Mouse (Mus musculus) left cerebral cortex, postnatal 14 days (tissue): ENCODE measurements at regions not wholly inside any gene's neighbourhood (a gene's known extent, or its start where the extent isn't known, plus 50 kb on each side); places are given as distances from the start of the nearest gene placed in this dataset.

Source experiments
- DNase-seq, 2 experiments: peaks; one replicate each; pipeline ENCODE4 v3.0.0; 2021 to 2022; ENCODE audit warnings: low spot score in 2 of 2, mixed read lengths in 1 of 2
- intact Hi-C: fragments of 180-260 bp; cut with DNase I; formaldehyde crosslinking; loops from one replicate; pipeline ENCODE4 v1.15.1; 2025

DNA sequence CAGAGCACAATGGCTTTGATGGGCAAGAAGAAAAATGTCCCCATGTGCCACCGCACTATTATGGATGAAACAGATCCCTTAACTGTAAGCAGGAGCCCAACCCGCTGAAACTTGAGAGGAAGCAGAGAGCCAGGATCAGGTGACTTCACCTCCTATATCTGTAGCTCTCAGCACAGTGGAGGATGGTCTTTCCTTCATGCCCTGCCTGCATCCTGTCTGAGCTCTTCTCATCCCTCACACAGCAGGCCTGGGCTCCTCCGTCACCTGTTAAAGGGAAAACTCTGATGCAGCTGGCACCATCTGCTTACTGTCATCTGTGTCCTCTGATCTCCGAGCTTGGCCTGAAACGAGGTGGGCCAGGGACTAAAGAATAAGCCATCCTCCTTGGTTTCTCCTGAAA is 224.8 kb upstream of the Elac2 start:
- intact Hi-C loops, result no loop called here
- DNase-seq, result no peak

DNA sequence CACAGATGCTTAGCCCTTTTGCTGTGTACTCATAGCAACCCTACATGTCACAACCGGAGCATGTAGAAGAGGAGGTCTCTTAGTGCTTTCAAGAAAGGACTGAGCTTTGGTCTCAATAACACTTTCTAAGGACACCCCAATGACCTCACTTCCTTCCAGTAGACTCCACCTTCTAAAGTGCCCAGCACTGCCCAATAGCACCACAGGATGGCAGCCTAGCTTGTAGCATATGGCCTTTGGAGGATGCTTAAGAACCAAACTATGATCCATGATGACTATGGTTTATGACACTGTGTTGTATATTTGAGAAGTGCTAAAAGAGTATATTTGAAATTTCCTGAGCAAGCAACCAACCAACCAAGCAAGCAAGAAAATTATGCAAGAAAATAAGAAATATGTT is 223.3 kb upstream of the Elac2 start:
- intact Hi-C loops, result no loop called here
- no peak for DNase-seq

DNA sequence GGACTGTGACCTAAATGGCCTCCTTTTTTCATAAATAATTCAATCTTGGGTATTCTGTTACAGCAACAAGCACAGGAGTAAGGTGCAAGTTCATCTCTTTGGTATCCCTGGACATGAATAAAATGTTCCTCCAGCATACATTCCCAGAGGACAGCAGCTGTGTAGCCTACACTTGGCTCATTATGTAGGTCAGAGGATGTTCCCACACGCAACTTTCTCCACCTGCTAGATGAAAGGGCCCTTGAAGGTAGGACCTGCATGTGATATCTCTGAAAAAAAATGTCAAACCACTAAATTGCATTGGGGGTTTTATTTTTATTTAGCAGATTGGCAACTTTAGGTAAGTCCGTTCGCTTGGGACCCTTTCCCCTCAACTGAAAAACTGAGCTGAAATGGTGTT is 218.2 kb upstream of the Elac2 start:
- intact Hi-C loops, result no loop called here
- no peak for DNase-seq

DNA sequence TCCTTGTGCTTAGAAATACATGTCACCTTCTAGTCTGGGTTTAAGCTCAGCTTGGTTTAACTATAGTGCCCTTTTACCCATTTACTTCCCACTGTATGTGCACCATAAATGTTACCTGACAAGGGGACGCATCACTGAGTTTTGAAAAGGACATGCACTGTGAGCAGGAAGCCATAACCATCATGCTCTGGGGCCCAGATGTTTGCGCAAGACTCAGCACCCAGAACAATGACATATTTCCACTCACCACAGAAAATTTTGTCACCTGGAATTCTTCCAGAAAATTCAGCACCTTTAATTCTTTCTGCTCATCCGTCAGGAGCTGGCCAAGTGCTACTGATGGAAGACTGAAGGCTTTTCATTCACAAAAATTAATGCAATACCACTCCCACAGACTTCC is 216.1 kb upstream of the Elac2 start:
- intact Hi-C loops, result no loop called here
- DNase-seq, result no peak

DNA sequence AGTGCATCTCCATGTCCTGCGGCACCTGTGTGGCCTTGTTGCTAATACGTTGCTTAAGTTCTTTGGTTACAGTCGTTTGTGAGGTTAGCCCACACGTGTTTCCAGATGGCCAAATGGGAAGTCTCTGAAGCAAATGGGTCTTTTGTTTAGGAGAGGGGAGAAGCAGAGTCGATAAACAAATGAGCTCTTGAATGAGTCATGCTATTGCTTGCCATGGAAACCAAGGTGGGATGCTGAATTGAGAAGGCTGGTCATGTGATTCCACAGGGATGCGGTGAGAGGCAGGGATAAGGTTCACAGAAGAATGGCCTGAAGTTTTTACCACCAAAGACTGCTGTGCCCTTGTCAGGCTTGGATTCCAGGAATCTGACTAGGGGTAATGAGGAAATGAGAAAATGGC is 214.8 kb upstream of the Elac2 start:
- DNase-seq, result no peak

DNA sequence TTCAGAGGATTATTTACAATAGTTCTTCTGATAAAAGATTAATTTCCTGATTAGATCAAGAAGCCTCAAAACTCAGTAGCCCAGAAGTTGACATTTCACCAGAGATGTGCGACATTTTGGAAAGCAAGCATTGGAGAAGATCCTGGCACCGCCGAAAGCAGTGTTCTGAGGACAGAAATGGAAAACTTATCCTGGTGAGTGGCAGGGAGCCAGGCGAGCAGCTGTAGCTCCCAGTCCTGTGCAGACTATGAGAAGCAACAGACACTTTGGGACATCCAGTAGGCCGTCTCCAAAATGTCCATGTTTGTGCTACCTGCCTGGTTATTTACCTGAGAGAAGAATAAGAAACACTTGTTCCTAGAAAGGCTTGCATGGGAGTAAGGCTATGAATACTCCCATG is 202.1 kb upstream of the Elac2 start:
- DNase-seq, result peak; percentile 43 to 61
- intact Hi-C loops, result no loop called here

More for the DNA sequence above, 214.8 kb upstream of the Elac2 start:
- intact Hi-C loops, result no loop called here

DNA sequence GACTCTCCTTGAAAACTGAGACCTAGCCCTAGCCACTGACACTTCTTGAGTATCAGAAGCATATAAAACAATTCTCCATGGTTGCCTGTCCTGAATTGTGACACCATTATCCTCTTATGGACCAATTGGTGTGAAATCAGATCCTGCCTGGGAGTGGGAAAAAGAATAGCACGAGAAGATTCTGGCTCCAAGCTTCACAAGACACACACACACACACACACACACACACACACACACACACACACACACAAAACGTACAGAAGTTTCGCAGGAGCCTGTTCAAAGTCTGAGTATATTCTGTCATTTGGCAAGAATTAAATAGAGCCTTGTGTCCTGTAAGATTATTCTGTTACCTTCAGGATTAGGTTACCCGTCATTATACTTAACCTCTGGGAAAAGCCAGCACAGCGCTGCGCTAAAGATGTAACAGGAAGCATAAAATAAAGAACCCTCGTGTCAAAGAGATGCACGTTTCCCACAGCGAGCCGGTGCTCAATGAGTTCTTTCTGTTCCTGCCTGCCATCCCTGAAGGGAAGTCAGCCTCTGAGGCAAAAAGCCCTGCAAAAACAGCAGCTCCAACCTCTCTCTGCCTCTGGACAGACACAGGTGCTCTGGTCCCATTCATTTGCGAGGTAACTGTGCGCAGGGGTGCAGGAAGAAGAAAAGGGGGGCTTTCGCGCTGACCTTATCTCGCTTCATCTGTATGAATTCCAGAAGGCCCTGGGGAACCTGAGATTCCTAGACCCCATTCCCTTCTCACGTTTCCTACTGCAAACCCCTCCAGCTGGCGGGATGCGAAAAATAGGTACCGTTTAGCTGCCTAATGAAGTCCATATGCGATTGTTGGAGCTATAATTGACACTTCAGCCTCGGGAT is 178.4 kb upstream of the Elac2 start:
- no peak for DNase-seq
- intact Hi-C loops, result no loop called here

DNA sequence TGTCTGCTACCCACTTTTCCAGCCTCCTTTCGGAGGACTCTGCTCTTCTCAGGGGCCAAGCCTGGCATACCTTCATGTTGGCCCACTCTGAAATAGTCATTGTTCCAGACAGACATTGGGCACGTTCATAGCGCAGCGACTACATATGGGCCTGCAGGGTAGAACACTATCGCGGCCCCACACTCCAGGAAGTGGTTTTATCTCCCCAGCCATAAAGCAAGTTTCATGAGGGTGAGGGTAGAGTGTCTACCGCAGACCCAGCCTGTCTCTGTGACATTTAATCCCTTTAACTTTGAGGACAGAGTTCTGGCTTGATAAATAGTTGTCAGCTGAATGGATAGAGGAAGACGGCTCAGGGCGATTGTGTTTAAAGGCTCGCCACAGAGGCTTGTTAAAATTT is 177.5 kb upstream of the Elac2 start:
- no peak for DNase-seq
- intact Hi-C loops, result no loop called here

DNA sequence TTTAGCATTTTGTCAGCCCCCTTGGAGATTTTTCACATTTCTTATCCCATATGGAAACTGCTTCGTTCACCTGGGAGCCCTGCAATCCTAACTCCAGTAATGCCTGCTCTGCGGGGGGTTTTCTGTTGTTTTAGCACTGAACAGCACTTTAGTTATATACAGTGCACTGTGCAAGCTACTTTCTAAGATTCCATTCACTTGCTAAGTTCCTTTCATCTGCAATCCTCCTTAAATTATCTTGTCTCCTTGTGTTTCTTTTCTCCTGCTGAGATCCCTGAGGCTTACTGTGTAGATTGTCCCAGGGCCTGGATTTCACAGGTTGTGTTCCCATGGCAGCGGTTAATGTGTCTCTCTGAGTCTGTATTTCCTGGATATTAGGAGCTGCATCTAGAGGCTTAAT is 173.3 kb upstream of the Elac2 start:
- no peak for DNase-seq
- intact Hi-C loops, result no loop called here

DNA sequence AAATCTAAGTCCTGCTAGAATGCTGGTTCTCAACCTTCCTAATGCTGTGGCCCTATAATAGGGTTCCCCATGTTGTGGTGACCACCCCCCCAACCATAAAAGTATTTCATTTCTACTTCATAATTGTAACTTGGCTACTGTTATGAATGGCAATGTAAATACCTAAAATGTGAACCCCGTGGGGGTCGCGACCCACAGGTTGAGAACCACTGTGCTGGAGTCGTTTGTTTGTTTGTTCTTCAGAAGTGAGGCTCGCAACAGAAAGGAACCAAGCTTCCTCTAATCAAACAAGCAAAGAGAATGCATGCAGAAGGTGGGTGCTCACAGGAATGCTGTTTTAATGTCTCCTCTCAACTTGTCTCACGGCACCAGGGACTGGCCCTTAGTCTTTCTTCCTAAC is 166.4 kb upstream of the Elac2 start:
- intact Hi-C loops, result no loop called here
- no peak for DNase-seq

DNA sequence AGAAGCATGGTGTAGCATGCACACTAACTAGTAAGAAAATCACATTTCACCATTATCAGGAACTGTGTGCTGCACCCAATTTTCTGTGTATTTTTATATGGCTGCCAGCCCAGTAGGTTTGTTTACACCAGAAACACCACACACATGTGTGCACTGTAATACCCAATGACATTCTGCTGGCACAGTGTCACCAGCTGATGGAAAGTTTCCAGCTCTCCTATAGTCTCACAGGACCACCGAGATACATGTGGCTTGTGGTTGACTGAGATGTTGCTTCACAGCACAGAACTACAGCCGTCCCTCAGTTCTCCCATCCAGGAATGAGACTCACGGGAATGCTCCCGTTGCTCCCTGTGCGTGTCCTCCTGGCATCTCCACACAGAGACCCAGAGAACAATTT is 149.4 kb upstream of the Elac2 start:
- intact Hi-C loops, result no loop called here
- DNase-seq, result no peak

DNA sequence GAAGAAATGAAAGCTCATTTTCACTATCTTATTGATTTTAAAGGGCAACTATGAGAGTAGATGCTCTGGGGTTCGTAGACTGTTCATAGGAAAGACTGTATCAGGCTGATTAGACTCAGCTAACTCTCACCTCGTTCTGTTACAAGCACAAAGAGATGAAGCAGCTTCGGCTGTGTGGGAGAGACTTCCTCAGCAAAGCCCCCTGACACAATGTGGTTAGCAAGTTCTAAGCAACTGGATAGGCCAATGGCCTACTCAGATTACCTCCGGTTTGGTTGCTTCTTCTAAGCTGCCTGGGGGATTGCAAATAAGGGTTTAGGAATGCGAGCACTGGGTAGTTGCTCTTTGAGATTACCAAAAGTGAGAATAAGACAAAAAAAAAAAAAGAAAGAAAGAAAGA is 146.4 kb upstream of the Elac2 start:
- no peak for DNase-seq
- intact Hi-C loops, result no loop called here

DNA sequence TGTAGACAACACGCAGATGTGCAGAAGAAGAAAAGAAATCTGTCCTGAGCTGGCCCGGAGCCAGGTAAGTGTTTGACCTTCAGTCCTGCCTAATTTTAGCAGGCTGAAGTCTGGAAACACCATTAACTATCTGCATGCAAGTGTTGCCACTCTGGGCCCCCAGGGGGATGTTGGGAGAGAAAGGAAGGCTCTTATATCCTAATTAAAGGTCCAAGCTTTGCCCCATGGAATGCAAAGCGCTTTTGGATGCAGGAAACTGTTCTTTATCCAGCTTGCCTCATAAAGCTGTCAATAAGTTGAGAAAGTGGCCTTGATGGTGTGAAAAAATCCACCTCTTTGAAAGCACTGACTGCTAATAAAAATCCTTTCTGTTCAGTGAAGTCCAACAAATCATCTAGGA is 145.1 kb upstream of the Elac2 start:
- DNase-seq, result no peak
- intact Hi-C loops, result no loop called here

DNA sequence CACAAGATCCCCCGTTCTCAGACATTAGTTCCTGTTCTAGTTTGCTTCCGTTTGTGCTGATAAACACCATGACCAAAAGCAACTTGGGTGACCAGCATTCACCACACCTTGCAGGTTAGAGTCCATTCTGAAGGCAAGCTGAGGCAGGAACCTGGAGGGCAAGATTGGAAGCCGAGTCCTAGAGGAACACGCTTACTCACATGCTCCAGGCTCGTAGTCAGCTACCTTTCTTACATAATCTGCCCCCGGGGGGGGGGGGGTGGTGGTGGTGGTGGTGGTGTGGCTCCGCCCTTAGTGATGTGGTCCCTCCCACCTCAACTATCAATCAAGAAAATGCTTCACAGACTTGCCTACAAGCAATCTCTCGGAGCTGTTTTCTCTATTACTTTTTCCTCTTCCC is 142.1 kb upstream of the Elac2 start:
- intact Hi-C loops, result no loop called here
- DNase-seq, result no peak

DNA sequence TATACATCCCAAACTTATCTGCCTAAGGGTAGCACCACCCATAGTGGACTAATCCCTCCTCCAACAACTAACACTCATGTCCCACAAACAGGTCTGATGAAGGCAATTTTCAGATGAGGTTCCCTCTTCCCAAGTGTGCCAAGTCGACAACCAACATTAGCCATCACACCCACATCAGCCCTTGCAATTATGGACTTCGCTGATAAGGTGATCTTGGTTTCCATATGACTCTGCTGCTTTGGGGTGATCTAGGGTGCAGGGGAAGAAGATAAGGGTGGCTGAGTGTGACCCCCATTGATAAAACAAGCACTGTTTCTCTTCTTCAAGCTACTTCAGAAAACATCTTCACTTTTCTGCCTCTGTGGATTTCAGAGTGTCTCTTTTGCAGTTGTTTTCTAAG is 137.7 kb upstream of the Elac2 start:
- intact Hi-C loops, result no loop called here
- DNase-seq, result no peak

DNA sequence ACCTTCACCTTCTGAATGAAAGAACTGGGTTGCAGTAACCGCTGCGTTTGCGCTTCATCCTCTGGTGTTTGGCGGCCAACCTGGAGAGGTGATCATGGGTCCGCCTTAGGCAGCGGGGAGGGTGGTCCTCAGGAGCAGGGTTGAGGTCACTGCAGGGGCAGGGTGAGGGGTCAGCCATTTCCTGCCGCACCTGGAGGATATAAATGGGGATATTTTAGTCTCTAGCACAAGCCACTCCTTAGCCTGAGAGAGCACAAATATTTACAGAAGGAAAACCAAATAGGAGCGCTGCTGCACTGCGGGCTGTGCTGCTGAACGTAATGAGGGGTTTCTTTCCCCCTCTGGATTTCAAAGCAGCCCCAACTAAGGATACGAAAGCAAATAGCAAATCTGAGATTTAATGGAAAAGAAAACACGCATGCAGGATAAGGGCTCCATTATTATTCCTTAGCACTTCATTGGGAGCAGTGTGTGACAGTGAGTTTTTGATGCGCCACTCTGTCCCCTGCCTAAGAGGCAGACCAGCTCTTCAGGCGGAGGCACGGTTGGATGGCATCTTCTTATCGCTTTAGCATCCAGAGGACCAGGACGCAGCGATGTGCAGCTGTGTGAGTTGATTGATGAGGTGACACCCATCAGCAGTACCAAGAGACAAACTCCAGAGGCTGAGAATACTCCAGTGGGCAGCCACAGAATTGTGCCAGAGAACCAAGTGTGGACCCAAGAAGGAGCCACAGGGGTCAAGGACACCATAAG is 135.9 kb upstream of the Elac2 start:
- no peak for DNase-seq
- intact Hi-C loops, result no loop called here

DNA sequence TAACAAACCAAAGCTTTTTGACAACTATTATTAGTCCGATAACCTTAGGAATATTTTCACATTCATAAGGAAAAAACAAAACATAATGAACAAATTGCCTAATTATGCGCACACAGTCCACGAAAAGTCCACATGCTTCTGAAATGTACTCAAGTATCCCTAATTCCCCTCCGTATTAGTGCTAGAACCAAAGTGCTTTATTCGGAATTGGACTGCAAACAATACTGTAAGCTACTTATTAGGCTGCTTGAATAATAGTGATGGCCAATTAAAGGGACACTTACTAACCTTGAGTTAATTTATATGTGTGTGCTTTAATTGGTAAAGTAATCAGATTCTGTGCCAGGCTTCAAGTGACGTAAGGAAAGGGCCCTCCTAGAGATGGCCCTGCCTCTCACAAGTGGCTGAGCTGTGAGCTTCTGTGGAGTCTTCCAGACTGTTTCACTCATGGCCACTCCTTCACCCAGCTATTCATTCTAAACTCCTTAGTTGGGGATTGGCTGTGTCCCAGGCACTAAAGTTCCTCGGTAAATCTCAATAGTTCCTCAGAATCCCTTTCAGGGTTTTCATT is 132.2 kb upstream of the Elac2 start:
- no peak for DNase-seq
- intact Hi-C loops, result no loop called here

DNA sequence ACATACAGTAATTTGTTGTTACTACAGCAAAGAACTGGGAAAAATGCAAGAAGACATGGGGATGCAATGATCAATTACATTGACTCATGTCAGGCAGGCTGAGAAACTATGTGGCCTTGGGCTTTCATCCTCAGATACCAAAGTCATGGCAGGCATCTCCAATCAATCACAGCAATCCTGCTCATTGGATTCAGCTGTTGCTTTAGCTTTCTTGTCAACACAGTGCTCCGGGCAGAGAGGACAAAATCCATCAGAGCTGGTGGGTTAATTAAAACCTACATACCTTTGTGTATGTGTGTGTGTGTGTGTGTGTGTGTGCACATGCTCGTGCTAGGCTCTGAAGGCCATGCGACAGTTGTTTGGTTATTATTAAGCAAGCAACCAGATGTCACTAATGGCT is 119.2 kb upstream of the Elac2 start:
- DNase-seq, result no peak
- intact Hi-C loops, result no loop called here

DNA sequence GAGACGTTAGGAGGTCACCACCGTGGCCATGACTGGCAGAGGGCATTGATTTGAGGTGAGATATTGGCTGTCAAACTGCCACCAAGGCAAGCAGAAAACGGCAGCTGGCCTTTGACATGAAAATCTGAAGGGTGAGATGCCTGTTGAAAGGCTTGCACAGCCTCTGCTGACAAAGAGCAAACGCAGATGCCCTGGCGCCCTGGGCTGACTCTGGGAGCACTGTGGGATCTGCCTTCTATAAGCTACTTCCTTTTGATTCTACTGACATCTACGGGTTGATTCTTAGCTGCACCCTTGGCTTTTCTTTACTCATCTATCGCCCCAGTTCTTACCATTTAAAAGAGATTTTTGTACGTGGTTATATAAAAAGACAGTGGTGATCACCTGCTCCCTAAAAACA is 98.2 kb upstream of the Elac2 start:
- intact Hi-C loops, result no loop called here
- no peak for DNase-seq

DNA sequence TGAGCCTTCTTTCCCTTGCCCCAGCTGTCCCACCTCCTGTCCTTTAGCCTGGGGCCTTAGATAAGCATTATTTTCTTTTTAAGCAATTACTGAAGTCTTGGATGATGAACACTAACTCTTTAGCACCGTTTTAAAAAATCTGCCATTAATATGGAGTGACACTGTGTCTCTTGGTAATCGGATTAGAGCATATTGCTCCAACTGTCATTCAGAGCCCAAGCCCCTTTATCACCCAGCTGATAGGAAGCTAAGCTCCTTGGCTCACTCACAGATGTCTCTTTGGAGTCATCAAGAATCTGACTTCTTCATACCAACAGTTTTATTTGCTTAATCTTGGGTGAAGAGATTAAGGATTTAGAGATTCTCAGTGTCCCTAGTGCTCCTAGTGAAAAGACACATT is 94.3 kb upstream of the Elac2 start:
- DNase-seq, result no peak
- intact Hi-C loops, result no loop called here
